Mouse (Mus musculus) ovary, adult 18-20 months (tissue): ENCODE measurements around the gene Prkg2.

Experiments
- DNase-seq: peaks from one replicate; pipeline ENCODE4 v3.0.0; 2022; ENCODE audit warnings: low spot score, mixed read lengths

Prkg2 gene

GRCm38 (mm10) chr5:99036596-99037441, at the start of gene Prkg2:
TSS of gene Prkg2 (minus strand) at chr5:99037351.
- no peak for DNase-seq

GRCm38 (mm10) chr5:99083955-99084354, 46.8 kb upstream of the Prkg2 start:
- DNase-seq, result no peak

GRCm38 (mm10) chr5:99078375-99078774, 41.2 kb upstream of the Prkg2 start:
- DNase-seq, result no peak

GRCm38 (mm10) chr5:99068391-99068790, 31.2 kb upstream of the Prkg2 start:
- no peak for DNase-seq

GRCm38 (mm10) chr5:99062582-99062981, 25.4 kb upstream of the Prkg2 start:
- DNase-seq, result no peak

- DNase-seq, result no peak
These were observed 1.9 kb upstream of the Prkg2 start for GRCm38 (mm10) chr5:99039021-99039420.

- no peak for DNase-seq
These were observed 276 bp upstream of the Prkg2 start for GRCm38 (mm10) chr5:99037442-99037811.

GRCm38 (mm10) chr5:99035961-99036360, 1.2 kb downstream of the Prkg2 start:
- DNase-seq, result no peak

- no peak for DNase-seq
These were observed 5.5 kb downstream of the Prkg2 start for GRCm38 (mm10) chr5:99031551-99032149.

- DNase-seq, result no peak
These were observed 10.8 kb downstream of the Prkg2 start for GRCm38 (mm10) chr5:99026343-99026742.

GRCm38 (mm10) chr5:99019709-99020108, 17.4 kb downstream of the Prkg2 start:
- DNase-seq, result no peak

GRCm38 (mm10) chr5:99015140-99015539, 22.0 kb downstream of the Prkg2 start:
- DNase-seq, result no peak

GRCm38 (mm10) chr5:99010448-99011151, 26.6 kb downstream of the Prkg2 start:
- DNase-seq, result no peak

GRCm38 (mm10) chr5:98998104-98998503, 39.0 kb downstream of the Prkg2 start:
- DNase-seq, result no peak

GRCm38 (mm10) chr5:98995767-98996166, 41.4 kb downstream of the Prkg2 start:
- no peak for DNase-seq

GRCm38 (mm10) chr5:98991600-98991999, 45.6 kb downstream of the Prkg2 start:
- DNase-seq, result no peak

- DNase-seq, result no peak
These were observed 49.5 kb downstream of the Prkg2 start for GRCm38 (mm10) chr5:98987634-98988033.

- no peak for DNase-seq
These were observed 50.0 kb downstream of the Prkg2 start for GRCm38 (mm10) chr5:98987116-98987515.

GRCm38 (mm10) chr5:98986459-98986858, 50.7 kb downstream of the Prkg2 start:
- no peak for DNase-seq

- no peak for DNase-seq
These were observed 51.1 kb downstream of the Prkg2 start for GRCm38 (mm10) chr5:98986011-98986410.

GRCm38 (mm10) chr5:98985077-98985476, 52.1 kb downstream of the Prkg2 start:
- no peak for DNase-seq

GRCm38 (mm10) chr5:98981304-98981703, 55.8 kb downstream of the Prkg2 start:
- DNase-seq, result no peak

- DNase-seq, result no peak
These were observed 58.8 kb downstream of the Prkg2 start for GRCm38 (mm10) chr5:98978316-98978715.
